Mouse (Mus musculus): ENCODE results near the gene Rflnb. TPM values are rescaled to one million over a fixed set of nuclear protein-coding genes. Genes with fewer than 3 reads are reported as not detected.

The Rflnb gene
- polyA plus RNA-seq, 2 experiments = 1.3 to 1.9 TPM

DNA sequence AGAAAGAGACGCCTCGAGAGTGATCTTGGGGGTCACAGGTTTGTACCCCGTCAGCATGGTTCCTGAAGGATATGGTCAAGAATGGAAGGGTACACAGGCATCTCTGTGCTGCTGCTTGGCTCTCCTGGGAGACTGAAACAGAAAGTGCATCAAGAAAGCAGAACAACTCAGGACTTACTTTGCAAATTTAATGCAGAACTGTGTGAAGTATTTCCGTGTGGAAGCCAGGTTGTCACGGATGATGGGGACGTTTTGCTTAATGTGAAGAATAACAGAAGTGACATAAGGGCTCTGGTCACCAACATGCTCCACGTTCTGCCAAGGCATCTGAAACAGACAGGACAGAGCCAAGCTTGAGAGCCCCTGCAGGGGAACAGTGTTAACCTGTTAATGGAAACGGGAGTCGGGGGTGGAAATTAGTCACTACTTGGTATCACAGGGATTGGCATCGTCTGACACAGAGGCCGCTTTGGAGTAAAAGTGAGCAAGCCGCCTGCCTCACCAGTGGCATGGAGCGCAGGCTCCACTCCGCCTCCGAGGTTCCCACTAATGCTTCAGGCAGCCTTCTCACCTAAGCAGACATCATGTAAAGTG lies 39.1 kb upstream of the Rflnb start:
- ATAC-seq (ENCODE audit: insufficient read depth) = no peak
- no peak overlapping the region for H3K4me2 ChIP-seq (ENCODE audit: low read depth)
- DNase-seq (ENCODE audit: low read depth in 3 of 3, low spot score in 3 of 3) = no peak

DNA sequence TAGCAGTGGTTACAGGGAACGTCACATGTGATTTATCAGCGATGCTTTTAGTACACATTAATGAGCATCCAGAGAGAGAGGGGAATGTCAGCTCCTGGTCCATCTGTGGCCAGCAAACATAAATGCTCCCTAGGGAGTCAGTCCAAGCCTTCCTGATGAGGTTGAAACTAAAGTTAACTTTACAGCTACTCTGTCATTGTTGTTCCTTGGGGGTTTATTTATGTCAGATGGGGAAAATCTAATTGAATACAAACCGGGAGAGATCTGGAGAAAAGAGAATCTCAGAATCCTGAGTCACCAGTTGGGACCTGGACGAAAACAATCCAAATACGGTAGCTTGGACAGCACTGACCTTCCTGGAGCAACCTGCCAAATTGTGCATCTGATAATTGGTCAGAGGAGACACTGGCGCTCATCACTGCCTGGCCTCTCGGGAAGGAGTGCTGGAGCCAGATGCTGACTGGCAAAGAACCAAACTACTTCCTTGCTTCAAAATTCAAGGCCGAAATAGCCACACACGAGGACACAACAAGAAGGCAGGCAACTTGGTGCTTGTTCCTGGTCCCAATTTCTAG lies 38.0 kb upstream of the Rflnb start:
- TF ChIP-seq CTCF (IDR thresholded peaks at IDR 0.05; ENCODE audit: low read depth) (no peak), EP300 (IDR thresholded peaks at IDR 0.05; ENCODE audit: low read depth) (no peak)
- no peak for ATAC-seq (ENCODE audit: insufficient read depth)
- Histone ChIP-seq H3K9me3 (ENCODE audit: control insufficient read depth, low read length) (no peaks in the 10 kb centered on the region), H3K9ac (replicated peaks) (no peak overlapping the region), H3K4me3 (ENCODE audit: insufficient read depth in 1 of 2, low read depth in 2 of 2, low read length in 2 of 2) (no peak overlapping the region), H3K4me1 (replicated peaks; ENCODE audit: control insufficient read depth in 2 of 2, insufficient read depth in 2 of 2, low read length in 1 of 2) (no peaks in the 10 kb centered on the region), H3K36me3 (replicated peaks; ENCODE audit: control insufficient read depth, insufficient read depth, low read depth) (no peaks in the 10 kb centered on the region; the same call in 1 of the 2 replicates), H3K4me2 (ENCODE audit: low read depth) (no peak overlapping the region), H3K27me3 (ENCODE audit: control insufficient read depth, insufficient read depth, low read length) (no peaks in the 10 kb centered on the region), H3K27ac (no peak overlapping the region)
- no peak for DNase-seq (ENCODE audit: low read depth in 3 of 3, low spot score in 3 of 3)
- 73% methylated on average over 9 of the region's 9 CpGs for whole genome bisulfite sequencing (ENCODE audit: insufficient replicate concordance)

More for the DNA sequence above, 39.1 kb upstream of the Rflnb start:
- no peaks in the 10 kb centered on the region for H3K27me3 ChIP-seq (ENCODE audit: control insufficient read depth, insufficient read depth, low read length)
- H3K9me3 ChIP-seq (ENCODE audit: control insufficient read depth, low read length) = no peaks in the 10 kb centered on the region
- no peak overlapping the region for H3K9ac ChIP-seq (replicated peaks)
- WGBS (ENCODE audit: insufficient replicate concordance) = 79% methylated on average over 15 of the region's 15 CpGs
- H3K27ac ChIP-seq = no peak overlapping the region
- H3K4me1 ChIP-seq (replicated peaks; ENCODE audit: control insufficient read depth in 2 of 2, insufficient read depth in 2 of 2, low read length in 1 of 2) = no peaks in the 10 kb centered on the region
- no peak overlapping the region for H3K4me3 ChIP-seq (ENCODE audit: insufficient read depth in 1 of 2, low read depth in 2 of 2, low read length in 2 of 2)
- H3K36me3 ChIP-seq (replicated peaks; ENCODE audit: control insufficient read depth, insufficient read depth, low read depth) = no peaks in the 10 kb centered on the region; the same call in 1 of the 2 replicates
- TF ChIP-seq EP300 (IDR thresholded peaks at IDR 0.05; ENCODE audit: low read depth) (no peak), CTCF (IDR thresholded peaks at IDR 0.05; ENCODE audit: low read depth) (no peak)

- WGBS (ENCODE audit: insufficient replicate concordance) = 48% methylated on average over 7 of the region's 7 CpGs
- ATAC-seq (ENCODE audit: insufficient read depth) = no peak
Measured at GRCm38 (mm10) chr11:76064411-76064810, 36.8 kb upstream of the Rflnb start.

DNA sequence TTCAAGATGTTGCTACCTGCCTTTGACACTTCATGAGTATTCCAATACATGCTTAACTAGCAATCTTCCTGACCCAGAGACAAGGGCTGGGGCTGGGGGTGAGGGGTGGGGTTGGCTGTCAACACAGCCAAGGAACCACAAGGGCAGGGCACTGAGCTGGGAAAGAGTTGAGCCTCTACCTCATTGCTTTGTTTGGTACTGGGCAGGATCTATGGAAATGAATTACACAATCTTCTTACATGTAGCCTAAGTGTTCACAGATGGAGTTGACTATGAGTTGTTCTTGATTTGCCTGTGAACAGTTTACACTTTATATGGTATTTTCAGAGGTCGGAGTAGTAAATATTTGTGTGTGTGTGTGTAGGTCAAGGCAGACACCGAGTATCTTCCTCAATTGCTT lies 33.3 kb upstream of the Rflnb start:
- ATAC-seq (ENCODE audit: insufficient read depth) (no peak), DNase-seq (ENCODE audit: low read depth in 3 of 3, low spot score in 3 of 3) (no peak)
- Histone ChIP-seq H3K9me3 (ENCODE audit: control insufficient read depth, low read length) (no peaks in the 10 kb centered on the region), H3K27ac (no peak overlapping the region), H3K36me3 (replicated peaks; ENCODE audit: control insufficient read depth, insufficient read depth, low read depth) (no peaks in the 10 kb centered on the region; the same call in 1 of the 2 replicates), H3K9ac (replicated peaks) (no peak overlapping the region), H3K4me2 (ENCODE audit: low read depth) (no peak overlapping the region), H3K27me3 (ENCODE audit: control insufficient read depth, insufficient read depth, low read length) (no peaks in the 10 kb centered on the region), H3K4me3 (ENCODE audit: insufficient read depth in 1 of 2, low read depth in 2 of 2, low read length in 2 of 2) (no peak overlapping the region), H3K4me1 (replicated peaks; ENCODE audit: control insufficient read depth in 2 of 2, insufficient read depth in 2 of 2, low read length in 1 of 2) (no peaks in the 10 kb centered on the region)
- no peak for TF ChIP-seq CTCF (IDR thresholded peaks at IDR 0.05; ENCODE audit: low read depth)
- no peak for TF ChIP-seq EP300 (IDR thresholded peaks at IDR 0.05; ENCODE audit: low read depth)
- 81% methylated on average over 2 of the region's 2 CpGs for WGBS (ENCODE audit: insufficient replicate concordance)

More at GRCm38 (mm10) chr11:76064411-76064810, 36.8 kb upstream of the Rflnb start:
- DNase-seq (ENCODE audit: low read depth in 3 of 3, low spot score in 3 of 3) = no peak
- Histone ChIP-seq H3K27ac (no peak overlapping the region), H3K27me3 (ENCODE audit: control insufficient read depth, insufficient read depth, low read length) (no peaks in the 10 kb centered on the region), H3K4me3 (ENCODE audit: insufficient read depth in 1 of 2, low read depth in 2 of 2, low read length in 2 of 2) (no peak overlapping the region), H3K9me3 (ENCODE audit: control insufficient read depth, low read length) (no peaks in the 10 kb centered on the region), H3K4me1 (replicated peaks; ENCODE audit: control insufficient read depth in 2 of 2, insufficient read depth in 2 of 2, low read length in 1 of 2) (no peaks in the 10 kb centered on the region), H3K36me3 (replicated peaks; ENCODE audit: control insufficient read depth, insufficient read depth, low read depth) (no peaks in the 10 kb centered on the region; the same call in 1 of the 2 replicates), H3K4me2 (ENCODE audit: low read depth) (no peak overlapping the region), H3K9ac (replicated peaks) (no peak overlapping the region)
- no peak for TF ChIP-seq EP300 (IDR thresholded peaks at IDR 0.05; ENCODE audit: low read depth)
- TF ChIP-seq CTCF (IDR thresholded peaks at IDR 0.05; ENCODE audit: low read depth) = no peak

DNA sequence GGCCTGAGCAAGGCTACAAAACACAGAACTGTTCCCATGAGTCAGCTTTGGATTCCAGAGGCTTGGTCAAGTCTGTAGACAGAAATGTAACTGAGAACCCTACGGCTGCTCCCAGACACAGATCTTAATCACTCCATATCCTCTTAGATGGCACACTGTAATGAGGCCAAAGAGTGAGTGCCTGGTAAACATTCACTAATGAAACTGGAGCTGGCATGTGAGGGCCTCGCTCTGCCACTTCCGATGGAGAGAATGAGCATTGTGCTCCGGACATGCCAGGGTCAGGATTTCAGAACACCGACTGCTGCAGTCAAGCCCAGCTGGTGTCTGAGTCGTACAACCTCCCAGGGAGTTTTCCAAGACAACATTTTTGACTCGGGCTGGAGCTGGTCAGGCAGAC lies 32.4 kb upstream of the Rflnb start:
- Histone ChIP-seq H3K4me3 (ENCODE audit: insufficient read depth in 1 of 2, low read depth in 2 of 2, low read length in 2 of 2) (no peak overlapping the region), H3K27me3 (ENCODE audit: control insufficient read depth, insufficient read depth, low read length) (no peaks in the 10 kb centered on the region), H3K9ac (replicated peaks) (no peak overlapping the region), H3K27ac (no peak overlapping the region), H3K9me3 (ENCODE audit: control insufficient read depth, low read length) (no peaks in the 10 kb centered on the region), H3K36me3 (replicated peaks; ENCODE audit: control insufficient read depth, insufficient read depth, low read depth) (no peaks in the 10 kb centered on the region; the same call in 1 of the 2 replicates), H3K4me1 (replicated peaks; ENCODE audit: control insufficient read depth in 2 of 2, insufficient read depth in 2 of 2, low read length in 1 of 2) (no peaks in the 10 kb centered on the region), H3K4me2 (ENCODE audit: low read depth) (no peak overlapping the region)
- ATAC-seq (ENCODE audit: insufficient read depth) (no peak), DNase-seq (ENCODE audit: low read depth in 3 of 3, low spot score in 3 of 3) (no peak)
- WGBS (ENCODE audit: insufficient replicate concordance) = 75% methylated on average over 7 of the region's 7 CpGs
- TF ChIP-seq CTCF (IDR thresholded peaks at IDR 0.05; ENCODE audit: low read depth) (no peak), EP300 (IDR thresholded peaks at IDR 0.05; ENCODE audit: low read depth) (no peak)
